Mouse (Mus musculus): ENCODE measurements at regions not wholly inside any gene's neighbourhood (a gene's known extent, or its start where the extent isn't known, plus 50 kb on each side); places are given as distances from the start of the nearest gene placed in this dataset.

GRCm38 (mm10) chr8:49236822-49237071 lies 393.0 kb upstream of the Tenm3 start:
- DNase-seq (ENCODE audit: low spot score): no peak

- DNase-seq (ENCODE audit: low spot score): no peak
These were observed 392.5 kb upstream of the Tenm3 start for GRCm38 (mm10) chr8:49236021-49236821.

- no peak for DNase-seq (ENCODE audit: low spot score)
These were observed 380.2 kb upstream of the Tenm3 start for GRCm38 (mm10) chr8:49223841-49224420.

DNA sequence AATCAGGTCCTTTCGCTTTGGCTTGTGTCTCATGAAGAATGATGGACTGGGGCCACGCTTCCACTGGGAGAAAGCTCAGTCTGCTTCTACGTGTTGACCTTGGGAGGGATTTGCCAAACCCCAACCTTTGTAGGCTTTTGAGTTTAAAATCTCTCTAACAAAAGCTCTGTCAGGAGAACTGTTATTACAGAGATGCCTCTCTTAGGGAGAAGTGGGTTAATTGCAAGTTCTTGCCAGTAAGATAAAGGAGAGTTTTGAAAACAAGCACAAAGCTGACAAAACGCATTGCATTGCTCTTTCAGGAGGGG lies 351.5 kb upstream of the Tenm3 start:
- DNase-seq (ENCODE audit: low spot score): no peak

- DNase-seq (ENCODE audit: low spot score): no peak
These were observed 351.0 kb upstream of the Tenm3 start for GRCm38 (mm10) chr8:49194592-49195332.

DNA sequence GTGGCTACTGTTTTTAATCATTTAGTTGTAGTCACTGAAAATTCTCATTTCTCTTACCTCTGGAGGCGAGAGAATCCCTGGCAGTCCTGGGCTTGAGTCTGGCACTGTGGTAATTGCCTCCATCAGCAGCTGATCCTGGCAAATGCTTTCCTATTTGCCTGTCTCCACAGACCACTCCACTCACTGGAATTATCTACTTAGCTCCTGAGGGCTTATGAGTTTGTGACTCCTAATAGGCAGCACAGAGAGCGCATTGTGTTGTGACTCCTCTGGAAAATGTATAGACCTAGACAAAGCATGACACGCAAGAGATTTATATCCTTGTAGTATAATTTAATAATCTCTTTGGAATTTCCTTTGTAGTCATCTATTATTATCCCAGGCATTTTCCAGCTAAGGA lies 343.1 kb upstream of the Tenm3 start:
- DNase-seq (ENCODE audit: low spot score): no peak

- no peak for DNase-seq (ENCODE audit: low spot score)
These were observed 331.6 kb upstream of the Tenm3 start for GRCm38 (mm10) chr8:49175386-49175785.

- no peak for DNase-seq (ENCODE audit: low spot score)
These were observed 331.2 kb upstream of the Tenm3 start for GRCm38 (mm10) chr8:49174956-49175355.

- no peak for DNase-seq (ENCODE audit: low spot score)
These were observed 315.6 kb upstream of the Tenm3 start for GRCm38 (mm10) chr8:49159318-49159717.

DNA sequence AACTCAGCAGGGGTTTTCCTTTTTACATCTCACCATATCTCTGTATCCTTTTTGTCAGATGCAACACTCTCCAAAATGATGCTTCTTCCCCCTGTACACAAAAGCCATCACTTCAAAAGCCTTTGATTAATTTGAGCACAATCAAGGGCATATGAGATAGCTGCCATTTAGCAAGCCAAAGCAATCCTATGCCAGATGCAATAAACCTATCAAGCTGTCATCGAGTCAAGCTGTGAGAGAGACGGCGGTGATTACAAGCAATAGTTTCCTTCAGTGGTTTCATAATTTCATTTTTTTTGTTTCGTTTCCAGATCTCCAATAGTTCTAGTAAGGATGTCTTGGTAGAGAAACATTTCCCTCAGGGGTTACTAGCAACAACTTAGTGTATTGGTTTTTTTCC lies 314.4 kb upstream of the Tenm3 start:
- no peak for DNase-seq (ENCODE audit: low spot score)

DNA sequence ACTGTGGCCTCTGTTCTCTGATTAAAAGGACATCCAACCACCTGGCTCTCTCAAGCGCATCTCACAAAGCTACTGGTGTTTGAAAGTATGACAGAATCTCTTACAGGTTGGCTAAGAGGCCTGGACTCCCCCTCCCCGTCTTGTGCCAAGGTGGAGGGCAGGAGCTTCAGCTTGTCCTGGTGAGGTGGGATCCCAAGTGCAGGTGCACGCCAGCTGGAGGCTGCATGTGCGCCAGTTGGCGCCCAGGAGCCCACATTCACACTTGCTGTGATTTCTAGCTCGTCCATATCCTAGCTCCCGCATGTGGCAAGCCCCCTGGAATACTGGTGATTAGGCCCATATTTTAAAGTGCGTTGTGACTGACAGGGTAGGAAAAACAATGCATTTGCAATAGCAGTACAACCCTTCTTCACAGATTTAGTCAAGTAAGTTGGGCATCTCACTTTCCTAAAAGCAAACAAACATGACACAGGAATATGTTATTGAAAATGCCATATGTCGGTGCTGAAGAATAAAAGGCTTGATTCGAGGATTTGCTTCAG lies 292.8 kb upstream of the Tenm3 start:
- no peak for DNase-seq (ENCODE audit: low spot score)

GRCm38 (mm10) chr8:49109095-49109494 lies 265.3 kb upstream of the Tenm3 start:
- DNase-seq (ENCODE audit: low spot score): no peak

GRCm38 (mm10) chr8:49108665-49109064 lies 264.9 kb upstream of the Tenm3 start:
- DNase-seq (ENCODE audit: low spot score): no peak

- DNase-seq (ENCODE audit: low spot score): no peak
These were observed 262.8 kb upstream of the Tenm3 start for GRCm38 (mm10) chr8:49106531-49106930.

DNA sequence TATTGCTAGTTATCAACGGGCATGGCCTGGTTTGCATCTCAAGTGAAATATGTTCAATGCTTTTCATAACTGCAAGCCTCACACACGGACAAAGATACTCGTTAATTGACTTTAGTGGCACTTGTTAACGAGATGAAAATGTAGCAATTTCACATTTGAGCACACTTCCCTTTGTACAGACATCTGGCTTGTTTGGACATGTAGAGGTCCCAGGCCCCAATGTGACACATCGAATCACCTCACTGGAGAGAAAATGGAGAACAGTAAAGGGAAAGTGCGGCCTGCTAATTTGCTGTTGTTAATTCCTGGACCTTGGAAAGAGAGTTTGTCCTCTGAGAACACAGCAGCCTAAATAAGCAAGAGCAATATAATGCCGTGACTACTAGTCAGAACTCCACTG lies 257.4 kb upstream of the Tenm3 start:
- no peak for DNase-seq (ENCODE audit: low spot score)

DNA sequence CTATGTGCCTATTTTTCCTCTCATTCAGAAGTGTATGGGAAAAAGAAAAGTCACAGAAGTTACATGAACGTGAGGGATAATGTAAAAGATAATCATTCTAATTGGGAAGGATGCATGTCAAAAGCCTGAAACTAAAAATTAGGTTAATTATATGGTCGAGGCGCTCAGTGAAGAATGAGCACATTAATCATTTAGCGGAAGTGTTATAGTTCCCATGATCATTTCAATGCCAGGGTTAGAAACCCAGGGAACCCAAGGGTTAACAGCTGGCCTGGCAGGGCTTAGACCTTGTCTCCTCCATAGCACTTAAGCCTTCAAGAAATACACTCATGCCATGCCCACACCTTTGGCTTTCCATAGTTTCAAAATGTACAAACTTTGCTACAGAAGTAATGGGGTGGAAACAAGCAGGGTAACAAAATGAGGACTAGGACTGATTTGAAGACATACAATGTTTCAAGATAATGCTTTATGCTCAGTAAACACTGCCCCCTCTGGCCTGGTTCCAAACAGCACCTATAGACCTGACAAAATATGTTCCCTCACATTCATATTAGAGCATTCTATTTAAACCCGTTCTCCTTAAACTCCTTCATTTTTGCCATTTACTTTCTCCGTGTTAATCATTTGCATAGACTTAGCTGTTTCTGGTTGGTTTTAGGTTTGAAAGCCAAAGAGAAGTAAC lies 240.6 kb upstream of the Tenm3 start:
- DNase-seq (ENCODE audit: low spot score): no peak

- no peak for DNase-seq (ENCODE audit: low spot score)
These were observed 225.7 kb upstream of the Tenm3 start for GRCm38 (mm10) chr8:49069451-49069850.

DNA sequence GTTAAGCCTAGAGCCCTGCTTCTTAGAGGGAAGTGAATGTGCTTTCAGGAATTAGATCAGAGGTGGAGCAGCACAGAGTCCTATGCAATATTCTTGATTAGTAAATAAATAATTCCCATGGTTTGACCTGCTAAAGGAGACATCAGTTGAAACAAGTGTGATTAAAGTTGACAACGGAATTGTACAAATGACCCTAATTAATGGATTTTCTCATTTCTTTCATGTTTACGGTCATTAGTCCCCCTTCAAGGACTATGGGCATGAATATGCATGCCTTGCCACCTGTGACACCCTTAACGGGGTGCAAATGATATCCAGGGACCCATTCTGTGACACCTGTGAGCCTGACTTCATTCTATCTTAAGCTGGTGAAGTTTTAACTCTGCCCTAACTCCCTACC lies 219.5 kb upstream of the Tenm3 start:
- no peak for DNase-seq (ENCODE audit: low spot score)

DNA sequence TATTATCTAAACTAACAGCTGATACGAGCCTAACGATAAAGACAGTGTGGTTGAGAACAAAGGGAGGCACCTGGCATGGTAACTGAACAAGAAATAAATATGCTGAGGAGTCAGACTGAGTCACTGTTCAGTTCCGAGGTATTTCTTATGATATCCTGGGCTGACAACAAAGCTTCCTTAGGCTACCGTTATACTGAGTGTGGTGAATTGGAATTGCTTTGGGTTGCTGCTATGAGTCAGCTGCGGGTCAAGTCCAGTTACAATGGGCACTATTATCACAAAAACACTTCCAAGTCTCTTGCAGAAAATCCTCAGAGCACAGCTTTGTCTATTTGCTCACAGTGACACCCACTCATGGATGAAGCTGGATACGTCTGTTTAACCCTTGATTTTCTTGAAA lies 199.5 kb upstream of the Tenm3 start:
- no peak for DNase-seq (ENCODE audit: low spot score)

GRCm38 (mm10) chr8:49035970-49036700 lies 192.4 kb upstream of the Tenm3 start:
- DNase-seq (ENCODE audit: low spot score): no peak

GRCm38 (mm10) chr8:49035519-49035918 lies 191.8 kb upstream of the Tenm3 start:
- no peak for DNase-seq (ENCODE audit: low spot score)

DNA sequence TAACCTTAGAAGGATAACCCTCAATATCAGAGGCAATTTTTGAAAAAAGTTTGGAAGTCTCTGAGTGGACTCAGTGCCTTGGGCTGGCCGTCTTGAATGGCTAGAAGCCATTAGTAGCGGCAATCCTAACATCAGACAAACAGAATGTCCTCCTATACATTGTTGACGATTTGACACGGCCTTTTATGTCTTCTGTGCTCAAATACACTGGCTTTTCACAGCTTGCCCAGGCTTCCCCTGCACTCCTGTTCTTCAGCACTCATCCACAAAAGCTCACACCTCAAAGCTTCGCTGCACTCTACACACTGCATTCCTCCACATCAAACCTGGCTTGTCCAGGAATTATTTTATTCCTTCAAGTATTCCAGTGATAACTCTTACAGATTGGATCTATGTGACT lies 186.5 kb upstream of the Tenm3 start:
- no peak for DNase-seq (ENCODE audit: low spot score)
